Mouse (Mus musculus): ENCODE measurements around the gene Scp2. TPM values are rescaled to one million over a fixed set of nuclear protein-coding genes. Genes with fewer than 3 reads are reported as not detected.

The Scp2 gene
- total and polyA plus RNA-seq, 3 experiments: 235 to 357 (median 303) TPM

DNA sequence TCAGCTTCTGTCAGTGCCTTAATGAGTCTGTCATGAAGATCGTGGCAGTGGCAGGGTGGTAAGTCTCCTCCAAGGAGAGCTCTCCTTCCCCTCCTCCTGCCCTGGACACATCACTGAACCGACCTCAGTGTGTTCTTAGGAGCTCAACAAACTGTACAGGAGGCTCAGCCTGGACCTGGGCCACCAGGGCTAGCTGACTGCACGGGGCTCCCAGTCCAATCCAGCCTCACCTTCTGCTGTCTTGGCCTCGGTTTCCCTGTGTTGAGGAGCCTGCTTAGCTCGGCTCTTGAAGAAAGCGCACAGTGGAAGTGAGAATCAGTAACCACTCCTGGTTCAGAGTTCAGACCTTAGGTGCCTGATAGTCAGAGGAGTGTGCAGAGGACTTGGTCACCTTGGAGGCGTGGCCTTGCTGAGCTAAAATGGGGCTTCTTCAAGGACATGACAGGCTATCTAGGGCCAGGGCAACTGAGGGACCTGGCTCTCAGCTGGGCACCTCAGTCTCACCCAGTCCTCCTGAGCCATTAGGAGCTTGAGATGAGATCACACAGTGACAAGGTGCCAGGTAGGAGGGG lies 137.2 kb downstream of the Scp2 start:
- Histone ChIP-seq H3K4me1 (ENCODE audit: control insufficient read depth, insufficient read depth, low read length) (no peaks in the 10 kb centered on the region), H3K9ac (ENCODE audit: low read depth, low read length) (no peak overlapping the region), H3K36me3 (ENCODE audit: control insufficient read depth, insufficient read depth, low read length) (no peaks in the 10 kb centered on the region), H3K79me2 (replicated peaks; ENCODE audit: control insufficient read depth, insufficient read depth, low read length) (no peaks in the 10 kb centered on the region), H3K4me3 (no peak overlapping the region), H3K27me3 (ENCODE audit: control insufficient read depth, insufficient read depth, low read length) (no peaks in the 10 kb centered on the region), H3K27ac (no peak overlapping the region)
- DNase-seq: no peak
- TF ChIP-seq CTCF (IDR thresholded peaks at IDR 0.05): no peak
- TF ChIP-seq EP300 (IDR thresholded peaks at IDR 0.05; ENCODE audit: insufficient read depth, low read depth, low read length): no peak
- TF ChIP-seq POLR2A (IDR thresholded peaks at IDR 0.05; ENCODE audit: insufficient read depth, low read depth, low read length): no peak
- intact Hi-C loops (cut with DNase I): no loop called here
- 73% methylated on average over 7 of the region's 7 CpGs for WGBS

DNA sequence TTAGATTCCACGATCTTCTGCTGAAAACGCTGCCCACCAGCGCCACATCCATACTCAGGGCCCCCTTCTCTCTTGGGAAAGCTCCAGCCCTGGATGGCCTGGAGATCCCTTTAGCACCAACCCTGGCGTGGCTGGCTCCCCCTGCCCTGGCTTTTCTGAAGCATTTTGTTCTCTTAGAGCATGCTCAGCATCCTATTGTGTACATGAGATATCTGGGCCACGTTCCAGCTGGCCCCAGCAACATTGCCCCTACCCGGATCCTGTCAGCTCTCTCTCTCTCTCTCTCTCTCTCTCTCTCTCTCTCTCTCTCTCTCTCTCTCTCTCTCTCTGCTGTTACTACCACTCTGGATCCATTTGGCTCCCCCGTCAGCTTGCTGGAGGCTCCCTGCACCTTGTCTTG lies 139.5 kb downstream of the Scp2 start:
- H3K27me3 ChIP-seq (ENCODE audit: control insufficient read depth, insufficient read depth, low read length): no peaks in the 10 kb centered on the region
- no peaks in the 10 kb centered on the region for H3K36me3 ChIP-seq (ENCODE audit: control insufficient read depth, insufficient read depth, low read length)
- no peaks in the 10 kb centered on the region for H3K79me2 ChIP-seq (replicated peaks; ENCODE audit: control insufficient read depth, insufficient read depth, low read length)
- no peaks in the 10 kb centered on the region for H3K4me1 ChIP-seq (ENCODE audit: control insufficient read depth, insufficient read depth, low read length)
- intact Hi-C loops (cut with DNase I): no loop called here
- H3K9ac ChIP-seq (ENCODE audit: low read depth, low read length): no peak overlapping the region
- DNase-seq: no peak
- TF ChIP-seq CTCF (IDR thresholded peaks at IDR 0.05): no peak
- TF ChIP-seq EP300 (IDR thresholded peaks at IDR 0.05; ENCODE audit: insufficient read depth, low read depth, low read length): no peak
- no peak for TF ChIP-seq POLR2A (IDR thresholded peaks at IDR 0.05; ENCODE audit: insufficient read depth, low read depth, low read length)
- 48% methylated on average over 7 of the region's 7 CpGs for WGBS
- no peak overlapping the region for H3K27ac ChIP-seq
- no peak overlapping the region for H3K4me3 ChIP-seq

DNA sequence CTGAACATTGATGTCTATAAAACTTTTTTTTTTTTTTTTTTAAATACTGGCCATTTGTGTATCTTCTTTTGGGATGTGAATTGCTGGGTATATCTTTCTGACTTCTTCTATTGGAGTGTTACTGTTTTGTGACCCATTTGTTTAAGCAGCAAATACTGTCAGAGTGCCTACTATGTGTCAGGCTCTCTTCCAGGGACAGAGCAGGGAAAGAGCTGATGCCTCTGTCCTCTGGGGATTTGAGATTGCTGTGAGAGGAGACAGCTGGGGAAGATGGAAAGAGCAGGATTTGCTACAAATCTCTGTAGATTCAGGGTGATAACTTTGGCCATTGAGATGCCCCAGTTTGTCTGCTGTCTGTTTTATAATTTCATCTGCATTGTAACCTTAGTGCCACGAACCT lies 145.4 kb downstream of the Scp2 start:
- H3K4me1 ChIP-seq (ENCODE audit: control insufficient read depth, insufficient read depth, low read length): peaks cover 3% of the 10 kb centered on the region
- H3K9ac ChIP-seq (ENCODE audit: low read depth, low read length): no peak overlapping the region
- 48% methylated on average over 1 of the region's 1 CpGs for WGBS
- H3K27ac ChIP-seq: peak overlapping the region; percentile 56
- TF ChIP-seq CTCF (IDR thresholded peaks at IDR 0.05) (no peak), EP300 (IDR thresholded peaks at IDR 0.05; ENCODE audit: insufficient read depth, low read depth, low read length) (no peak), POLR2A (IDR thresholded peaks at IDR 0.05; ENCODE audit: insufficient read depth, low read depth, low read length) (no peak)
- peak in 1 of 2 experiments; percentile 40 for DNase-seq
- no peaks in the 10 kb centered on the region for H3K79me2 ChIP-seq (replicated peaks; ENCODE audit: control insufficient read depth, insufficient read depth, low read length)
- H3K36me3 ChIP-seq (ENCODE audit: control insufficient read depth, insufficient read depth, low read length): no peaks in the 10 kb centered on the region
- H3K27me3 ChIP-seq (ENCODE audit: control insufficient read depth, insufficient read depth, low read length): no peaks in the 10 kb centered on the region
- intact Hi-C loops (cut with DNase I): no loop called here
- no peak overlapping the region for H3K4me3 ChIP-seq

- peak; percentile 65 to 79 for DNase-seq
- 35% methylated on average over 11 of the region's 11 CpGs for WGBS
- no peak overlapping the region for H3K4me3 ChIP-seq
- TF ChIP-seq EP300 (IDR thresholded peaks at IDR 0.05; ENCODE audit: insufficient read depth, low read depth, low read length) (peak; percentile 84), CTCF (IDR thresholded peaks at IDR 0.05) (no peak), POLR2A (IDR thresholded peaks at IDR 0.05; ENCODE audit: insufficient read depth, low read depth, low read length) (peak; percentile 28; the same call in 1 of the 2 replicates)
- peaks cover 3% of the 10 kb centered on the region for H3K4me1 ChIP-seq (ENCODE audit: control insufficient read depth, insufficient read depth, low read length)
- peak overlapping the region; percentile 56 for H3K27ac ChIP-seq
- H3K9ac ChIP-seq (ENCODE audit: low read depth, low read length): no peak overlapping the region
- no peaks in the 10 kb centered on the region for H3K27me3 ChIP-seq (ENCODE audit: control insufficient read depth, insufficient read depth, low read length)
- H3K36me3 ChIP-seq (ENCODE audit: control insufficient read depth, insufficient read depth, low read length): no peaks in the 10 kb centered on the region
- intact Hi-C loops (cut with DNase I): no loop called here
- H3K79me2 ChIP-seq (replicated peaks; ENCODE audit: control insufficient read depth, insufficient read depth, low read length): no peaks in the 10 kb centered on the region
Measured at GRCm38 (mm10) chr4:107998641-107999332, 146.0 kb downstream of the Scp2 start.

GRCm38 (mm10) chr4:107996418-107996986 lies 148.3 kb downstream of the Scp2 start:
- Histone ChIP-seq H3K27me3 (ENCODE audit: control insufficient read depth, insufficient read depth, low read length) (no peaks in the 10 kb centered on the region), H3K4me3 (no peak overlapping the region), H3K9ac (ENCODE audit: low read depth, low read length) (no peak overlapping the region), H3K27ac (no peak overlapping the region), H3K36me3 (ENCODE audit: control insufficient read depth, insufficient read depth, low read length) (no peaks in the 10 kb centered on the region), H3K4me1 (ENCODE audit: control insufficient read depth, insufficient read depth, low read length) (peaks cover 3% of the 10 kb centered on the region), H3K79me2 (replicated peaks; ENCODE audit: control insufficient read depth, insufficient read depth, low read length) (no peaks in the 10 kb centered on the region)
- TF ChIP-seq POLR2A (IDR thresholded peaks at IDR 0.05; ENCODE audit: insufficient read depth, low read depth, low read length) (no peak), EP300 (IDR thresholded peaks at IDR 0.05; ENCODE audit: insufficient read depth, low read depth, low read length) (no peak)
- DNase-seq: no peak
- intact Hi-C loops (cut with DNase I): no loop called here
- 95% methylated on average over 9 of the region's 9 CpGs for WGBS

- Histone ChIP-seq H3K4me3 (no peak overlapping the region), H3K4me1 (ENCODE audit: control insufficient read depth, insufficient read depth, low read length) (peaks cover 3% of the 10 kb centered on the region), H3K27ac (no peak overlapping the region), H3K36me3 (ENCODE audit: control insufficient read depth, insufficient read depth, low read length) (no peaks in the 10 kb centered on the region), H3K9ac (ENCODE audit: low read depth, low read length) (no peak overlapping the region), H3K79me2 (replicated peaks; ENCODE audit: control insufficient read depth, insufficient read depth, low read length) (no peaks in the 10 kb centered on the region), H3K27me3 (ENCODE audit: control insufficient read depth, insufficient read depth, low read length) (no peaks in the 10 kb centered on the region)
- intact Hi-C loops (cut with DNase I): no loop called here
- TF ChIP-seq EP300 (IDR thresholded peaks at IDR 0.05; ENCODE audit: insufficient read depth, low read depth, low read length) (no peak), POLR2A (IDR thresholded peaks at IDR 0.05; ENCODE audit: insufficient read depth, low read depth, low read length) (no peak), CTCF (IDR thresholded peaks at IDR 0.05) (no peak)
- WGBS: 82% methylated on average over 6 of the region's 6 CpGs
- DNase-seq: no peak
Measured at GRCm38 (mm10) chr4:107995727-107996126, 149.1 kb downstream of the Scp2 start.

Data from heart, adult 2 months (tissue).